Mouse (Mus musculus) liver, postnatal 0 days (tissue): ENCODE results near the gene Kcnj6.

Experiments
- CTCF ChIP-seq: sonication (generic); IDR thresholded peaks from 2 replicates; pipeline ENCODE4 v1.5.1; 2016; ENCODE audit warnings: antibody characterized with exemption, low read depth
- EP300 ChIP-seq: IDR thresholded peaks from 2 replicates; pipeline ENCODE4 v1.6.1; 2016; ENCODE audit warnings: antibody characterized with exemption, low read depth, mild to moderate bottlenecking

DNA sequence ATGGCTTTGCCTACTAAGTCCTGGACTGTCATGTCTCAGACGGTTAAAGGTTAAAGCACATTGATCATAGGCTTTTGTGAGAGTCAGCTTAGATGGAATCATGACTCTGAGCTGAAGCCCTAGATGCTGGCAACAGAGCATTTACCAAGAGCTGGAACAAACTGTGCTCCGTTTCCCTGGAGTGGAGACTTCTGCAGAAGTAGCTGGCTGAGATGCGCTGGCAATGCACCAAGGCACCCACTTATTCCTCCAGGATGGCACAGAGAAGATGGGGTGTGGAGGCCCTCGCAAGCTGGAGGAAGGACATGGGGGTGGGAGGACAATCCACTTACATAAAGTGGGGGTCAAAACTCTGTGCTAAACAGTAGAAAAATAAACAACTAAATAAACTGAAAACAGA lies 91.5 kb downstream of the Kcnj6 start:
- TF ChIP-seq CTCF (no peak), EP300 (no peak)
